Mouse (Mus musculus): Measurements from ENCODE around the gene Rsl1d1.
"Not testable (repeated sequence)": the region's sequence is repeated elsewhere in the genome, so short reads cannot be mapped to it uniquely, and the experiment has no call there.

Rsl1d1 gene

GRCm38 (mm10) chr16:11157721-11158120, 45.4 kb downstream of the Rsl1d1 start:
- in situ Hi-C loops (cut with MboI) = not testable (repeated sequence)

GRCm38 (mm10) chr16:11154500-11154899, 48.6 kb downstream of the Rsl1d1 start:
- in situ Hi-C loops (cut with MboI) = no loop called here

- in situ Hi-C loops (cut with MboI) = not testable (repeated sequence)
Measured at GRCm38 (mm10) chr16:11143706-11144483, 59.2 kb downstream of the Rsl1d1 start.
